Comparison of ENCODE assay signal across 16 mouse cellular contexts in the genomic region with DNA sequence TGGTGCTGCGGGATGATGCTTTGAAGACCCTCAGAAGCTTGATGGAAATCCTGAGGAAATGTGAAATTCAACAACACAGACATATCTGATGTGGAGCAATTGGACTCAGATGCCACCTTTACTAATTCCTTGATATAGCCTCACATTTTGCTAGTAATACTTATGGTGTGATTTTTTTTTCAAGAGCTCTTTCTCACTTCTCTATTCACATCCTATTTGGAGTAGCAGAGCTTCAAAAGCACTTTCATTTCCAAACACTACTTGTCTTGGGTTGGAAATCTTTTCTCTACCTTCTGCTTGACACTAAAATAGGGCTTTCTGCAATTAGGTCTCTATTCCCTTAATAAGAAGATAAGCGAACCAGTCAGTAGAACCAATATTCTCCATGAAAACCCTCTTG.
"Had no signal": no experiment of that assay in that cellular context is flagged by ENCODE, and none has a peak within 500 bp of the region (broad histone marks: within the 10 kb centered on the region; RNA-seq: fewer than 3 reads in every experiment).

No protein-coding gene starts in this region.

- H3K4me2 ChIP-seq: neural tube, embryonic 13.5 days; neural tube, embryonic 15.5 days; stomach, embryonic 15.5 days had no signal

- H3K4me3 ChIP-seq: neural tube, embryonic 13.5 days; neural tube, embryonic 15.5 days; stomach, embryonic 15.5 days had no signal

- H3K27me3 ChIP-seq: neural tube, embryonic 13.5 days; neural tube, embryonic 15.5 days; stomach, embryonic 15.5 days had no signal

- H3K9ac ChIP-seq: neural tube, embryonic 13.5 days; neural tube, embryonic 15.5 days; stomach, embryonic 15.5 days had no signal

- H3K9me3 ChIP-seq: neural tube, embryonic 13.5 days; neural tube, embryonic 15.5 days; stomach, embryonic 15.5 days had no signal

- DNase-seq: retina, postnatal 1 day; right cerebral cortex, adult 18-20 months; right cerebral cortex, postnatal 14 days; right cerebral cortex, postnatal 25 days; right cerebral cortex, postnatal 4 days; spleen, adult 18-20 months; thymus, adult 18-20 months; thymus, adult 2 months; thymus, postnatal 14 days; thymus, postnatal 25 days; thymus, postnatal 36 days; thymus, postnatal 4 days had no signal

- H3K4me1 ChIP-seq: neural tube, embryonic 13.5 days; neural tube, embryonic 15.5 days; stomach, embryonic 15.5 days had no signal

- H3K36me3 ChIP-seq: neural tube, embryonic 13.5 days; neural tube, embryonic 15.5 days; stomach, embryonic 15.5 days had no signal

- H3K27ac ChIP-seq: neural tube, embryonic 13.5 days; neural tube, embryonic 15.5 days; stomach, embryonic 15.5 days; stomach, postnatal 0 days had no signal
